Mouse (Mus musculus) ES-E14 (cell line): ENCODE data around the gene AK157302.

Source experiments
- CHD2 ChIP-seq: IDR thresholded peaks from 2 replicates; pipeline ENCODE4 v1.6.1; 2014; ENCODE audit warnings: mild to moderate bottlenecking, low read depth, low read length, inconsistent platforms
- MAFK ChIP-seq: IDR thresholded peaks from 2 replicates; pipeline ENCODE4 v1.6.1; 2014; ENCODE audit warnings: mild to moderate bottlenecking, low read depth, low read length, inconsistent platforms; ENCODE audit not compliant: insufficient read depth
- ZC3H11A ChIP-seq: IDR thresholded peaks from 2 replicates; pipeline ENCODE4 v1.6.1; 2012; ENCODE audit warnings: low read depth, mild to moderate bottlenecking, inconsistent platforms, low read length, borderline replicate concordance

GRCm38 (mm10) chr13:21502296-21502695, 7.3 kb downstream of the AK157302 start:
- TF ChIP-seq CHD2 = no peak
- no peak for TF ChIP-seq ZC3H11A
- no peak for TF ChIP-seq MAFK
